Mouse (Mus musculus): ENCODE measurements at regions not wholly inside any gene's neighbourhood (a gene's known extent, or its start where the extent isn't known, plus 50 kb on each side); places are given as distances from the start of the nearest gene placed in this dataset.

- in situ Hi-C loops (cut with MboI, MseI): no loop called here
Observed at GRCm38 (mm10) chr1:100878065-100878464, 1105.5 kb downstream of the Cntnap5b start.

GRCm38 (mm10) chr1:100887336-100887735 lies 1114.8 kb downstream of the Cntnap5b start:
- in situ Hi-C loops (cut with MboI, MseI): no loop called here

- in situ Hi-C loops (cut with MboI, MseI): no loop called here
Observed at GRCm38 (mm10) chr1:100888337-100888736, 1115.8 kb downstream of the Cntnap5b start.

DNA sequence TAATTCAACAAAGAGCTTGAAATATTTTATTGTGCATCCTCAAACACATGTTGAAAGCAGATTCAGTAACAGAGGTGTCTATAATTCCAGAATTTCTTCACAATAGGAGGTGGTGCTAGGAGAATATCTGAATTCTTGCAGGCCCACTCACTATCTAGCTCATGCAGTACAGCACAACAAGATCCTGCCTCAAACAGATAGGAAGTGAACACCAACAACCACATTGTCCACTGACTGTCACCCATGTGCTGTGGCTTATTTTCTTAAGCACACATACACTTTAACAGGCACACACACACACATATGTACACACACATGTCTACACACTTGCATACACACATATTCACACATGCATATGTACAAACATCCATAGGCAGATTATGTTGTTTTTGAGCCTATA lies 1150.3 kb downstream of the Cntnap5b start:
- in situ Hi-C loops (cut with MboI, MseI): no loop called here

DNA sequence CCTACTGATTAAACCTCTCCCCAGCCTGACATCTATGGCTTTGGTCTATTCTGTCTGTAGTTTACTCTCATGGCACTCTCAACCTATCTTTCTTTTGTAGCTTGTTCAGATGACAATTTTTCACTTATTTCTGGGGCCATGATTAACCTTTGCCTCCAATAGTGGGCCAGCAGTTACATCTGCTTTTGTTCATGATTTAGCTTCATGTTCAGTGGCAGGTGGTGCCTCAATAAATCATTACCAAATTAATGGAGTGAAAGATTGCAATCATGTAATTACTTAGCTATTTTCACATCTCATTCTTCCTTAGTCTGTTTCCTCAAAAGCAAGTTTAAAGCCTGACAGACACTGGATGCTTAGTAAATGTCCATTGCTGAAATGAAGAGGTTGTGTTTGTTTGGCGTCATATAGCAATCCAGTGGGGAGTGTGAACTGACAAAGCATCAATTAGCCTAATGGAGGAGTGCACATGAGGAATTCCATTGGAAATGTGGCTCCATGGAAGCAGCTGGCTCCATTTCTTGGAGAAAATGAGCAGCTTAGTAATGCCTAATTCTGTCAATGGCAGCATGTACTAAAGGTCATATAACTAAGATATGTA lies 1155.7 kb downstream of the Cntnap5b start:
- in situ Hi-C loops (cut with MboI, MseI): no loop called here

- in situ Hi-C loops (cut with MboI, MseI): loop anchor here (10.0 kb wide), 1 partner anchor 1372 kb away; no protein-coding TSS in a partner anchor
Observed at GRCm38 (mm10) chr1:100967254-100967653, 1194.7 kb downstream of the Cntnap5b start.

DNA sequence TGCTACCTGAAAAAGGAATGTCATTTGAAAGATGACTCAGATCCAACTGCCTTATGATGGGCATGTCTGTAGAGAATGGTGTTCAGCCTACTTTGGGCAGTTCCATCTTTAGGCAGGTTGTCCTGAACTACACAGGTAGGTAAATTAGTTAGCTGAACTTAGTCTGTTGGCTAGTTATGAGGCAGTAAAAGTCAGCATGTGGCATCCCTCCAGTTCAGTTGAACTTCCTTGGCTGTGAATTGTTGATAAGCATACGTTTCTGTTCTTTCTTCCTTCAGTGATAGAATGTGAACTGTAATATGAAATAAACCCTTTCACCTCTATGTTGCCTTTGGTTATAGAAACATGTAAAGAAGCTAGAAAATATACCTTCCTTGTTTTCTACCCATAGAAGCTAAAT lies 1198.8 kb downstream of the Cntnap5b start:
- in situ Hi-C loops (cut with MboI, MseI): no loop called here

DNA sequence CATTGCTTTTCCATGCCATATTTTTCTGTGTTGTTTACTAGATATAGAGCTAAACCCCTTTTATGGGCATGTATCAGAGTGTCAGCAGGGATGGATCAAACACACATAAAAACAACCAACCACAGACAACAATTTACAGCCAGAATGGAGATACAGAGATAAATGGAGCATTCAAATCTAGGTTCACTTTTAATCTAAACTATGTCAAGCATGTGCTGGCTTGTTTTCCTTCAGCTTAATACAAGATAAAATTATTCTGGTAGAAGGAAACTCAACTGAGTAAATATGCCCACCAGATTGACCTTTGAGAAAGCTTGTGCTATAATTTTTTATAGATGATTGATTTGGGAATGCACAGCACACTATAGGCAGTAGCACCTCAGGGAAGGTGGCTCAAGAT lies 1199.7 kb downstream of the Cntnap5b start:
- in situ Hi-C loops (cut with MboI, MseI): no loop called here

GRCm38 (mm10) chr1:100973713-100974112 lies 1201.1 kb downstream of the Cntnap5b start:
- in situ Hi-C loops (cut with MboI, MseI): no loop called here
